Mouse (Mus musculus) hindbrain, embryonic 13.5 days (tissue): Measurements from ENCODE around the gene E2f8. TPM values are rescaled to one million over a fixed set of nuclear protein-coding genes. Genes with fewer than 3 reads are reported as not detected.
A peak's percentile ranks its signal among the peaks of the same experiment; 100 is the strongest.

Experiments used
- ATAC-seq: fragments of 200-750 bp; cut with Nextera tagmentation; 2 replicates; pipeline ENCODE4 v1.8.0; 2017; ENCODE audit warnings: moderate TSS enrichment; ENCODE audit not compliant: low FRiP score
- H3K27ac ChIP-seq: fragments of 300-500 bp; sonication (generic); 2 replicates; pipeline ENCODE4 v1.5.1; 2015; ENCODE audit warnings: inconsistent platforms, mild to moderate bottlenecking, moderate library complexity
- H3K27me3 ChIP-seq: fragments of 300-500 bp; sonication (generic); 2 replicates; pipeline ENCODE4 v1.6.1; 2015; ENCODE audit warnings: mild to moderate bottlenecking, inconsistent platforms
- H3K36me3 ChIP-seq: fragments of 300-500 bp; sonication (generic); 2 replicates; pipeline ENCODE4 v1.6.1; 2015; ENCODE audit warnings: mild to moderate bottlenecking, inconsistent platforms
- H3K4me1 ChIP-seq: fragments of 300-500 bp; sonication (generic); replicated peaks from 2 replicates; pipeline ENCODE4 v1.6.1; 2015; ENCODE audit warnings: inconsistent platforms
- H3K4me2 ChIP-seq: fragments of 300-500 bp; sonication (generic); 2 replicates; pipeline ENCODE4 v1.6.1; 2015; ENCODE audit warnings: inconsistent platforms, mild to moderate bottlenecking, moderate library complexity
- H3K4me3 ChIP-seq: fragments of 300-500 bp; sonication (generic); 2 replicates; pipeline ENCODE4 v1.5.1; 2015; ENCODE audit warnings: mild to moderate bottlenecking, inconsistent platforms
- H3K9ac ChIP-seq: fragments of 300-500 bp; sonication (generic); 2 replicates; pipeline ENCODE4 v1.6.1; 2015; ENCODE audit warnings: mild to moderate bottlenecking, inconsistent platforms
- H3K9me3 ChIP-seq: fragments of 300-500 bp; sonication (generic); 2 replicates; pipeline ENCODE4 v1.6.1; 2016; ENCODE audit warnings: inconsistent platforms
- WGBS: fragments of 180-500 bp; shearing (Covaris S2); methylation state at CpG from one replicate; pipeline ENCODE4 v1.1.7; 2015; 5-methylcytosine and 5-hydroxymethylcytosine counted together
- polyA plus RNA-seq: library from polyadenylated mRNA; unstranded; fragments of >200 nt; fragmentation: Nextera tagmentation; extraction: Ambion mirVana; gene quantifications from 2 replicates; pipeline ENCODE4 v1.2.1, GENCODE M21; 2015

E2f8 gene
- polyA plus RNA-seq, 1 experiment from 2014 or later = 4.0 TPM

GRCm38 (mm10) chr7:48845213-48845973 is 36.0 kb downstream of the E2f8 start:
- Histone ChIP-seq H3K27me3 (peaks cover 82% of the 10 kb centered on the region), H3K4me2 (no peak overlapping the region), H3K9me3 (no peaks in the 10 kb centered on the region), H3K27ac (no peak overlapping the region), H3K9ac (no peak overlapping the region), H3K4me1 (peaks cover 11% of the 10 kb centered on the region), H3K4me3 (no peak overlapping the region), H3K36me3 (no peaks in the 10 kb centered on the region)
- WGBS = 87% methylated on average over 12 of the region's 12 CpGs
- ATAC-seq = no peak

GRCm38 (mm10) chr7:48843541-48843940 is 37.9 kb downstream of the E2f8 start:
- H3K4me3 ChIP-seq = no peak overlapping the region
- no peak overlapping the region for H3K9ac ChIP-seq
- 92% methylated on average over 5 of the region's 5 CpGs for WGBS
- no peak for ATAC-seq
- H3K36me3 ChIP-seq = no peaks in the 10 kb centered on the region
- H3K4me1 ChIP-seq = peaks cover 11% of the 10 kb centered on the region
- no peak overlapping the region for H3K27ac ChIP-seq
- H3K9me3 ChIP-seq = no peaks in the 10 kb centered on the region
- no peak overlapping the region for H3K4me2 ChIP-seq
- H3K27me3 ChIP-seq = peaks cover 96% of the 10 kb centered on the region

- H3K9me3 ChIP-seq = no peaks in the 10 kb centered on the region
- ATAC-seq = no peak
- H3K27ac ChIP-seq = no peak overlapping the region
- H3K4me1 ChIP-seq = 0 out of 2 replicates have a peak, but pooled peaks cover 2% of the 10 kb centered on the region
- H3K4me2 ChIP-seq = no peak overlapping the region
- no peak overlapping the region for H3K4me3 ChIP-seq
- peaks cover 98% of the 10 kb centered on the region for H3K27me3 ChIP-seq
- WGBS = 78% methylated on average over 3 of the region's 3 CpGs
- H3K36me3 ChIP-seq = no peaks in the 10 kb centered on the region
- no peak overlapping the region for H3K9ac ChIP-seq
Observed at GRCm38 (mm10) chr7:48842353-48842752, 39.0 kb downstream of the E2f8 start.

- Histone ChIP-seq H3K9ac (no peak overlapping the region), H3K27ac (no peak overlapping the region), H3K9me3 (no peaks in the 10 kb centered on the region), H3K27me3 (peaks cover 98% of the 10 kb centered on the region), H3K4me2 (no peak overlapping the region), H3K4me3 (no peak overlapping the region), H3K36me3 (no peaks in the 10 kb centered on the region), H3K4me1 (no peaks in the 10 kb centered on the region)
- WGBS = 68% methylated on average over 4 of the region's 4 CpGs
- no peak for ATAC-seq
Observed at GRCm38 (mm10) chr7:48841538-48841937, 39.9 kb downstream of the E2f8 start.

- H3K27ac ChIP-seq = no peak overlapping the region
- no peaks in the 10 kb centered on the region for H3K9me3 ChIP-seq
- peaks cover under 1% of the 10 kb centered on the region for H3K4me1 ChIP-seq
- H3K36me3 ChIP-seq = no peaks in the 10 kb centered on the region
- ATAC-seq = no peak
- WGBS = 89% methylated on average over 2 of the region's 2 CpGs
- H3K4me2 ChIP-seq = no peak overlapping the region
- H3K4me3 ChIP-seq = no peak overlapping the region
- peaks cover 97% of the 10 kb centered on the region for H3K27me3 ChIP-seq
- H3K9ac ChIP-seq = no peak overlapping the region
Observed at GRCm38 (mm10) chr7:48840545-48840944, 40.9 kb downstream of the E2f8 start.

GRCm38 (mm10) chr7:48838434-48838833 is 43.0 kb downstream of the E2f8 start:
- Histone ChIP-seq H3K27me3 (peaks cover 96% of the 10 kb centered on the region), H3K4me3 (no peak overlapping the region), H3K9ac (no peak overlapping the region), H3K4me1 (peaks cover 16% of the 10 kb centered on the region), H3K36me3 (no peaks in the 10 kb centered on the region), H3K9me3 (no peaks in the 10 kb centered on the region), H3K27ac (no peak overlapping the region), H3K4me2 (no peak overlapping the region)
- ATAC-seq = no peak
- WGBS = 66% methylated on average over 2 of the region's 2 CpGs

GRCm38 (mm10) chr7:48836949-48837348 is 44.4 kb downstream of the E2f8 start:
- H3K4me3 ChIP-seq = no peak overlapping the region
- no peak for ATAC-seq
- H3K4me2 ChIP-seq = no peak overlapping the region
- peaks cover 16% of the 10 kb centered on the region for H3K4me1 ChIP-seq
- H3K27me3 ChIP-seq = peaks cover 96% of the 10 kb centered on the region
- no peaks in the 10 kb centered on the region for H3K9me3 ChIP-seq
- H3K27ac ChIP-seq = no peak overlapping the region
- no peaks in the 10 kb centered on the region for H3K36me3 ChIP-seq
- 83% methylated on average over 6 of the region's 6 CpGs for WGBS
- no peak overlapping the region for H3K9ac ChIP-seq

GRCm38 (mm10) chr7:48834989-48835626 is 46.3 kb downstream of the E2f8 start:
- peaks cover 16% of the 10 kb centered on the region for H3K4me1 ChIP-seq
- H3K4me3 ChIP-seq = no peak overlapping the region
- H3K27me3 ChIP-seq = peaks cover 95% of the 10 kb centered on the region
- H3K9ac ChIP-seq = no peak overlapping the region
- H3K9me3 ChIP-seq = no peaks in the 10 kb centered on the region
- no peaks in the 10 kb centered on the region for H3K36me3 ChIP-seq
- 28% methylated on average over 12 of the region's 12 CpGs for WGBS
- peak; percentile 57; the same call in 1 of the 2 replicates for ATAC-seq
- H3K27ac ChIP-seq = no peak overlapping the region; the same call in 1 of the 2 replicates
- no peak overlapping the region for H3K4me2 ChIP-seq

- no peak overlapping the region for H3K4me3 ChIP-seq
- peaks cover 16% of the 10 kb centered on the region for H3K4me1 ChIP-seq
- H3K9ac ChIP-seq = no peak overlapping the region
- no peak overlapping the region for H3K4me2 ChIP-seq
- WGBS = 37% methylated on average over 4 of the region's 4 CpGs
- H3K27ac ChIP-seq = no peak overlapping the region
- peaks cover 93% of the 10 kb centered on the region for H3K27me3 ChIP-seq
- no peaks in the 10 kb centered on the region for H3K36me3 ChIP-seq
- H3K9me3 ChIP-seq = no peaks in the 10 kb centered on the region
- peak; percentile 50 for ATAC-seq
Observed at GRCm38 (mm10) chr7:48834371-48834970, 46.9 kb downstream of the E2f8 start.

- Histone ChIP-seq H3K4me1 (peaks cover 16% of the 10 kb centered on the region), H3K27ac (no peak overlapping the region), H3K36me3 (peaks cover 7% of the 10 kb centered on the region), H3K9ac (no peak overlapping the region), H3K4me2 (no peak overlapping the region), H3K9me3 (no peaks in the 10 kb centered on the region), H3K4me3 (no peak overlapping the region), H3K27me3 (peaks cover 94% of the 10 kb centered on the region)
- no peak for ATAC-seq
- 95% methylated on average over 1 of the region's 1 CpGs for WGBS
Observed at GRCm38 (mm10) chr7:48832735-48833134, 48.7 kb downstream of the E2f8 start.

GRCm38 (mm10) chr7:48830395-48830794 is 51.0 kb downstream of the E2f8 start:
- H3K9ac ChIP-seq = no peak overlapping the region
- peaks cover 14% of the 10 kb centered on the region for H3K4me1 ChIP-seq
- H3K27ac ChIP-seq = no peak overlapping the region
- 67% methylated on average over 2 of the region's 2 CpGs for WGBS
- H3K9me3 ChIP-seq = no peaks in the 10 kb centered on the region
- ATAC-seq = no peak
- H3K4me2 ChIP-seq = no peak overlapping the region
- H3K27me3 ChIP-seq = peaks cover 82% of the 10 kb centered on the region
- H3K36me3 ChIP-seq = peaks cover 28% of the 10 kb centered on the region
- H3K4me3 ChIP-seq = no peak overlapping the region

GRCm38 (mm10) chr7:48829177-48829910 is 52.1 kb downstream of the E2f8 start:
- no peak overlapping the region for H3K9ac ChIP-seq
- peaks cover 73% of the 10 kb centered on the region for H3K27me3 ChIP-seq
- H3K36me3 ChIP-seq = peaks cover 38% of the 10 kb centered on the region
- no peak for ATAC-seq
- no peaks in the 10 kb centered on the region for H3K9me3 ChIP-seq
- H3K4me1 ChIP-seq = peaks cover 4% of the 10 kb centered on the region
- no peak overlapping the region for H3K27ac ChIP-seq
- 86% methylated on average over 5 of the region's 5 CpGs for WGBS
- no peak overlapping the region for H3K4me2 ChIP-seq
- H3K4me3 ChIP-seq = no peak overlapping the region
